Mouse (Mus musculus): ENCODE data around the gene Hdac9.

DNA sequence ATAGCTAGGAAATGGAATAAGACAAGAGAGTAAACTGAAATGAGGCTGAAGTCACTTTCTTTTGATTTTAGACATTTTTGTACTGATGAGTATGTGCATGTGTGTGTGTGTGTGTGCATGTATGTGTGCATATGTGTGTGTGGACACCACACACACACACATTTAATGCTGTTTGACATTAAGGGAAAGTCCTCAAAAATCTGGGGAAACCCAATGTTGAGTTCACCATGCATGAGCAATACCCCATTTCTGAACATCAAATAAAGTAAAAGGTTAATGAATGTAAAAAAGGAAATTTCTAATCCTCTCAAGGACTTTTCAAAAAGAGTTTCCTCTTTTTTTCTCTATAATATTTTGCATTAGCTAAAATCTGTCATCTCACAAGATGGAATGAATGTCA is 427.3 kb downstream of the Hdac9 start:
- TF ChIP-seq POLR2A (IDR thresholded peaks at IDR 0.05; ENCODE audit: low read depth, low read length): no peak
- TF ChIP-seq CTCF (IDR thresholded peaks at IDR 0.05; ENCODE audit: borderline replicate concordance, insufficient read depth, low read length): no peak
